Mouse (Mus musculus) midbrain, embryonic 12.5 days (tissue): ENCODE measurements around the gene Klhdc1. TPM values are rescaled to one million over a fixed set of nuclear protein-coding genes. Genes with fewer than 3 reads are reported as not detected.

Experiments used
- ATAC-seq: fragments of 200-750 bp; cut with Nextera tagmentation; 2 replicates; pipeline ENCODE4 v1.8.0; 2017; ENCODE audit warnings: low read depth, moderate TSS enrichment, moderate library complexity; ENCODE audit not compliant: low FRiP score
- H3K27ac ChIP-seq: fragments of 300-500 bp; sonication (generic); replicated peaks from 2 replicates; pipeline ENCODE4 v1.5.1; 2016; ENCODE audit warnings: mild to moderate bottlenecking
- H3K27me3 ChIP-seq: fragments of 300-500 bp; sonication (generic); 2 replicates; pipeline ENCODE4 v1.6.1; 2016; ENCODE audit warnings: mild to moderate bottlenecking
- H3K36me3 ChIP-seq: fragments of 300-500 bp; sonication (generic); 2 replicates; pipeline ENCODE4 v1.6.1; 2016
- H3K4me1 ChIP-seq: fragments of 300-500 bp; sonication (generic); 2 replicates; pipeline ENCODE4 v1.6.1; 2016
- H3K4me2 ChIP-seq: fragments of 300-500 bp; sonication (generic); replicated peaks from 2 replicates; pipeline ENCODE4 v1.6.1; 2016; ENCODE audit warnings: mild to moderate bottlenecking, moderate library complexity
- H3K4me3 ChIP-seq: fragments of 300-500 bp; sonication (generic); 2 replicates; pipeline ENCODE4 v1.5.1; 2016; ENCODE audit warnings: mild to moderate bottlenecking
- H3K9ac ChIP-seq: fragments of 300-500 bp; sonication (generic); replicated peaks from 2 replicates; pipeline ENCODE4 v1.6.1; 2016; ENCODE audit warnings: mild to moderate bottlenecking, moderate library complexity
- H3K9me3 ChIP-seq: fragments of 300-500 bp; sonication (generic); 2 replicates; pipeline ENCODE4 v1.6.1; 2016; ENCODE audit warnings: mild to moderate bottlenecking
- WGBS: fragments of 180-500 bp; shearing (Covaris S2); methylation state at CpG from one replicate; pipeline ENCODE4 v1.1.7; 2016; 5-methylcytosine and 5-hydroxymethylcytosine counted together
- polyA plus RNA-seq: library from polyadenylated mRNA; unstranded; fragments of >200 nt; fragmentation: Nextera tagmentation; extraction: Ambion mirVana; gene quantifications from 2 replicates; pipeline ENCODE4 v1.2.1, GENCODE M21; 2016

Klhdc1 gene
- 3.7 and 4.4 TPM in 2 replicates for polyA plus RNA-seq

DNA sequence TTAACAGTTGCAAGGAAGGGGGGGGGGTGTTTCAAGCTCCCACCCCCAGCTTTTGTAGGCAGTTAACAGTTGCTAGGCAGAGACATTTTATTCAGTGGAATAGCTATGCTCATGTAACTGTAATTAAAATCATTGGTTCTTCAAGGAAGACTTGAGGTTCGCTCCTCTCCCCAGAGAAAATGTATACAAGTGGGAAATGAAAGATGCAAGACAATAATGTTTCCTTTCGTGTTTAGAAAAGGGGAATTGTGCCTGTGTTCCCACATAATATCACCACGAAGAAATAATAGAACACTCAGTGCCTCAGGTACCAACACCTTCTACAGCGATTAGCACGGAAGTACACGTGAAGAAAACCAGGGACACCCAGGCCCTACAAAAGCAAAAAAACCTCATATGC lies at the start of gene Klhdc1:
Gene Klhdc1, plus strand, starts transcription at position 301 of the 400 bp plus-strand sequence.
- 74% methylated on average over 6 of the region's 6 CpGs for WGBS
- H3K4me2 ChIP-seq = peak within 1 kb of the TSS; percentile 62
- H3K36me3 ChIP-seq = no peaks in the 10 kb centered on the region
- H3K9ac ChIP-seq = peak within 1 kb of the TSS; percentile 85
- H3K4me1 ChIP-seq = no peaks in the 10 kb centered on the region
- H3K27me3 ChIP-seq = no peaks in the 10 kb centered on the region
- H3K4me3 ChIP-seq = peak within 1 kb of the TSS; percentile 73
- no peak for ATAC-seq
- peak within 1 kb of the TSS; percentile 78 for H3K27ac ChIP-seq
- no peaks in the 10 kb centered on the region for H3K9me3 ChIP-seq

DNA sequence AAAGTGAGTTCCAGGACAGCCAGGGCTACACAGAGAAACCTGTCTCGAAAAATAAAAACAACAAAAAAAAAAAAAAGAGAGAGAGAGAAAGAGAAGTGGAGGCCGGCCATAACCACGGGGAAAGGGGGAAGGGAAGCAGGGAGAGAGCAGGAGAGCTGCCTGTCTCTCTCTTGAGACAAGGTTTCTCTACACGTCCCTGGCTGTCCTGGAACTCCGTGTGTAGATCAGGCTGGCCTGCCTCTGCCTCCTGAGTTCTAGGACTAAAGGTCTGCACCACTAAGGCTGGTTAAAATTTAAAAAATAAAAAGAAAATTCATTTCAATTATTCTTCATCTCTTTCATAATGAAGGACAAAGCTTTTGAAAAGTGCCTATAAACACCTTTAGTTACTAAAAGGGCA lies 49.6 kb upstream of the Klhdc1 start:
- 95% methylated on average over 5 of the region's 5 CpGs for WGBS
- Histone ChIP-seq H3K27me3 (no peaks in the 10 kb centered on the region), H3K4me2 (no peak overlapping the region), H3K36me3 (peaks cover 35% of the 10 kb centered on the region), H3K9me3 (no peaks in the 10 kb centered on the region), H3K4me3 (no peak overlapping the region), H3K27ac (no peak overlapping the region), H3K9ac (no peak overlapping the region), H3K4me1 (peaks cover 20% of the 10 kb centered on the region)
- ATAC-seq = no peak

DNA sequence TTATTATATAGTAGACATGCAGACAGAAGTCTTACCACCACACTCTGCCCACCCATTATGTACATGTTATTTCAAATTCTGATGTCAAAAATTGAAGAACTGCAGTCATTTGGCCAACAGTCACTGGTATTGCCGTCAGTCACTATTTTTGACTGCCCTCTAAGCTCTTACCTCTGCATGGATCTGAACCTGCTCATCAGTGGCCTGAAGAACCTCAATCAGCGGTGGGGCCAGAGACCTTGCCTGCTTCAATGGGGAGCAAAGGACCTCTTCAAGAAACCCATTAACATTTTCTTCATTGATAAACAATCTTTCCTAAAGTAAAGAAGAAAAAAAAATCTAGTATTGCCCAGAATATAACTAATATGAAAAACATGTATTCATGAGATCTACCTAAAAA lies 48.3 kb upstream of the Klhdc1 start:
- Histone ChIP-seq H3K4me1 (peaks cover 12% of the 10 kb centered on the region), H3K27ac (no peak overlapping the region), H3K9ac (no peak overlapping the region), H3K36me3 (peaks cover 35% of the 10 kb centered on the region), H3K9me3 (no peaks in the 10 kb centered on the region), H3K4me2 (no peak overlapping the region), H3K4me3 (no peak overlapping the region), H3K27me3 (no peaks in the 10 kb centered on the region)
- WGBS = 95% methylated on average over 2 of the region's 2 CpGs
- ATAC-seq = no peak

DNA sequence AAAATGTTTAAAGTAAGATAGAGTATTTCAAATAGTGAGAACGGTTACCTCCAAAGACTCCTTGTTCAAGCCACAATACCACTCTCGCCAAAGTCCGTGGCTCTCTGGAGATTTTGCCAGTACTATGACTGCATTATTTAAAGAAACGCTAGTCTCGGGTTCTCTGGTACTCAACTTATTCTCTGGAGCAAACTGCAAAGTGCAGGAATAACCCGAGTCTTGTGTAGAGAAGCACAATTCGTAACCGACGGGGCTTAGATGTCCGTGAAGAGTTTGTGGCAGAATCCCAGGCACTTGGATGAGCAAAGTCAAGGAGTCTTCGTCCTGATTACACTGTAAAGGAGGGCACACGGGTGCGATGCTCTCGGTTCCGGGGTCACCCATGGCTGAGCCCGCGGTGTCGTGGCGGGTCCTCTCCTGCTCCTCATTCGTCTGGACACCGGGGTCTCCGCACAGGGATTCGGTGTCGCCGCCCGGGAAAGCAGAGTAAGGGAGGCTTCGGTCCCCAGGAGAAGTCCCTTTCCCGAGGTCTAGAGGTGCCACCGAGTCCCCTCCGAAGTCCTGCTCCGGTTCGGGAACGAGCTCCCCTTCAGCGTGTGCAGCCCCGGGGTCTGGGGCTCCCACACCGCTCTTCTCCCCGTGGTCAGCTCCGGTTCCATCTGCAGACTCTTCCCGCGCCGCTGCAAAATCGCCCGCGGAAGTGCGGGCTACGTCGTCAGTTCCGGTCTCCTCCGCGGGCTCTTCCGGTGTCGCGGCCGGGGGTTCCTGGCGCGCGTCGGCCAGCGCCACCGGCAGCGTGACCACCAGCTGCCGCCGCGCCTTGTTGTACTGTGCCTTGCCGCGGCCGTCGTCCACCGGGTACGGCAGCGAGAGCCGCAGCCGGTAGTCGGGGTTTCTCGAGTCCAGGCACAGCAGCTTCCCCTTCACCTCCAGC lies 44.3 kb upstream of the Klhdc1 start, which contains the start of gene Gm49383:
Gene Gm49383, minus strand, starts transcription at position 661 of the 934 bp plus-strand sequence.
- Histone ChIP-seq H3K4me1 (peaks cover 26% of the 10 kb centered on the region), H3K27me3 (no peaks in the 10 kb centered on the region), H3K9ac (peak within 1 kb of the TSS; percentile 84), H3K4me3 (peak within 1 kb of the TSS; percentile 95), H3K9me3 (no peaks in the 10 kb centered on the region), H3K27ac (peak within 1 kb of the TSS; percentile 93), H3K4me2 (peak within 1 kb of the TSS; percentile 97), H3K36me3 (peaks cover 19% of the 10 kb centered on the region)
- peak; percentile 86 for ATAC-seq
- under 1% methylated on average over 72 of the region's 75 CpGs for WGBS

DNA sequence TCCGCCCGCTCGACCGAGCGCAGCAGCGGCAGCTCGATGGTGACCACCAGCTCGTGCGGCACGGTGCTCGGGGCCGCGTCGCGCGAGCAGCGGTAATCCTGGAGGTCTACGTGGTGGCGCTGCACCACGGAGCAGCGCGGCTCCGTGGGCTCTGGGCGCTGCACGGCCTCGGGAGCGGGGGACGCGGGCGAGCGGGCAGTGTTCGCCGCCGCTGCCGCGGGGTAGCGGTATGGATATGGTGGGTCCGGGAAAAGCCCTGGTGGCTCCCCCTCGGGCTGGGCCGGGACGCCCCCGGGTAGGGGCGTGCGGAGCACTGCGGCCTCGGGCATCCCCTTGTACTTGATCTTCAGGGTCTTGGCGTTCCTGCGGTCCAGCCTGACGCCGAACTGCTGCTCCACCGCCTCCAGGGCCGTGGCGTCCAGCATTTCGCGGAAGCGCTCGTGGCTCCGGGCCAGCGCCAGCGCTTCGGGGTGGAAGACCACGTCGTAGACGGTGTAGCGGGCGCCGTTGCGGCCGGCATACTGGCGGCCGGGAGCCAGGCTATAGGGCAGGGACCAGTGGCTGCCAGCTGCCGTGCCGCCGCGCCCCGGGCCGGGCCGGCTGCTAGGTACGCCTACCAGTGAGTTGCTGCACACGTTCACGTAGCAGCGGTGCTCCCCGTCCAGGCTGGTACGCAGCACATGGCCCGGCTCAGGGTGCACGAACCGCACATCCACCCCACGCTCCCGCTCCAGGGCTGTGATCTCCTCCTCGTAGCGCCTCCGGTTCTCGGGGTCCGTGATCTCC lies 43.4 kb upstream of the Klhdc1 start:
- no peaks in the 10 kb centered on the region for H3K27me3 ChIP-seq
- H3K27ac ChIP-seq = peak overlapping the region; percentile 93
- H3K4me2 ChIP-seq = peak overlapping the region; percentile 97
- peak overlapping the region; percentile 95 for H3K4me3 ChIP-seq
- ATAC-seq = peak; percentile 79
- peak overlapping the region; percentile 84 for H3K9ac ChIP-seq
- H3K4me1 ChIP-seq = peaks cover 26% of the 10 kb centered on the region
- H3K9me3 ChIP-seq = no peaks in the 10 kb centered on the region
- WGBS = under 1% methylated on average over 81 of the region's 94 CpGs
- peaks cover 14% of the 10 kb centered on the region for H3K36me3 ChIP-seq

DNA sequence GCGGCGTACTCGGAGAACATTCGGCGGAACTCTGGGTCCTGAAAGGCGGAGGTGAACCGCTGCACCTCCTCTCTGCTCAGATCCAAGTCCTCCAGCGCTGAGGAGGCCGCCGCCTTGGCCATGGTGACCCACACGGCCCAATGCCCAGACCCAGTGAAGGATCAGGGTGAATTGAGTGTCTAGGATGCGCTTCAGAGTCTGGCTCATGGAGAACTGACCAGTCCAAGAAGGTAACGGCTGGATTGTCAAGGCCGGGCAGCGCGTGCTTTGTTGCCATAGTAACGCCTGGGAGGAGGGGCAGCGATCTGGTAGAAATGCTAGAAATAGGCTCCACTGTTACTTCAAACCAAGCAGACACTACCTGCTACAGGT lies 42.8 kb upstream of the Klhdc1 start, which contains the start of gene Dnaaf2:
Gene Dnaaf2, minus strand, starts transcription at position 266 of the 372 bp plus-strand sequence.
- under 1% methylated on average over 18 of the region's 18 CpGs for WGBS
- Histone ChIP-seq H3K27ac (peak within 1 kb of the TSS; percentile 93), H3K4me3 (peak within 1 kb of the TSS; percentile 95)

DNA sequence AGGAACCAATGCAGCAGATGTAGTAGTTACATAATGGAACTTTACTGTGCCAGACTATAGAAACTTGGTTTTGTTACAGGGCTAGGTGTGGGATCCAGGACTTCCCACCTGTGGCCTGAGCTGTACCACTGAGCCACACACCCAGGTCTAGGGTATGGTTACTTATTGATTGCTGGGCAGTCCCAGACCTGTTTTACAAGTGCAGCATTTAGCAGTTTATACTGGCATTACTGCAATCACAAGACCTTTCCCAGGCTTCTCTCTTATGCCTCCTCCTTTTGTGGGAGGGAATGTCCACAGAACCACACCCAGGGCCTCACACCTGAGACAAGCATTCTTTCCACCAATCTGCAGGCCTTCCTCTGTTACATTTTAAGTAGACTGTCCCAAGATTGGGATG lies 42.0 kb upstream of the Klhdc1 start:
- Histone ChIP-seq H3K27me3 (no peaks in the 10 kb centered on the region), H3K4me3 (no peak overlapping the region), H3K36me3 (peaks cover 22% of the 10 kb centered on the region), H3K9ac (no peak overlapping the region), H3K9me3 (no peaks in the 10 kb centered on the region), H3K27ac (no peak overlapping the region), H3K4me1 (peaks cover 26% of the 10 kb centered on the region), H3K4me2 (peak overlapping the region; percentile 97; the same call in 1 of the 2 replicates)
- no peak for ATAC-seq

More for the DNA sequence above, 42.8 kb upstream of the Klhdc1 start, which contains the start of gene Dnaaf2:
- ATAC-seq = peak; percentile 38
- H3K9me3 ChIP-seq = no peaks in the 10 kb centered on the region
- no peaks in the 10 kb centered on the region for H3K27me3 ChIP-seq
- peak within 1 kb of the TSS; percentile 84 for H3K9ac ChIP-seq
- H3K4me1 ChIP-seq = peaks cover 26% of the 10 kb centered on the region
- H3K36me3 ChIP-seq = peaks cover 18% of the 10 kb centered on the region
- H3K4me2 ChIP-seq = peak within 1 kb of the TSS; percentile 97

DNA sequence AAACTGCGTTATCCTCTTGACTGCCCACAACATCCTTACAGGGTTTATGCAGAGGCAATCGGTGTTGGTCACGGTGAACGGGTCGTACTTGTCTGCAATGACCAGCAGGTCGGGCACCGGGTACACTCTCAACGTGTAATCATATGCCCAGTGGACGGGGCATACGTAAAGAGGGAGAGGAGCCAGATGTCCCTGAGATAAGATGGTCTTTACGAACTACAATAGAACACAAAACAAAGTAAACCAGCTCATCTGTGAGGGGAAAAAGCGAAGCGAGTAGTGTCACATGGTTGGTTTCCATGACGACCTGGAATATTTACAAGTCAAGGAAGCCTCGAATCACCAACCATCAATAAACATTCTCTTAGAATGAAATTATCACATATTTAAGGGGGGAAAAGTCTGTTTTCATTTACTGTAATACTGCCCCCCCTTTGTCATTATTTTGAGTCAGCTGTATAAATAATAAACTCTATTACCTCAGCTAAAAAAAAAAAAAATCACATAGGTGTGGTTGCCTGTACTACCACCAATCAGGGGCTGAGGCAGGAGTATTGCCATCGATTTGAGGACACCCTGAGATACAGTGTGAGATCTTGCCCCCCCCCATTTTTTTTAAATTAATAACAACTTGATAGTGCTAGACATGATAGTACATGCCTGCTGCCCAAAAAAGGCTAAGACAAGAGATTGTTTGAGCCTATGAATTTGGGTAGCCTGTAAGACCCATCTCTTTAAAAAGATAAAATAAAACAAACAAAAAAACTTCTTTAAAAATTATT lies 36.7 kb upstream of the Klhdc1 start, which contains the start of gene Gm49384:
Gene Gm49384, minus strand, starts transcription at position 216 of the 782 bp plus-strand sequence.
- WGBS = 71% methylated on average over 16 of the region's 16 CpGs
- Histone ChIP-seq H3K4me1 (peaks cover under 1% of the 10 kb centered on the region), H3K4me2 (no peak within 1 kb of the TSS), H3K27me3 (no peaks in the 10 kb centered on the region), H3K36me3 (peaks cover 29% of the 10 kb centered on the region), H3K9me3 (no peaks in the 10 kb centered on the region), H3K27ac (no peak within 1 kb of the TSS), H3K9ac (no peak within 1 kb of the TSS), H3K4me3 (no peak within 1 kb of the TSS)
- ATAC-seq = 0 out of 2 replicates have a peak, but pooled peaks have one; percentile 27

DNA sequence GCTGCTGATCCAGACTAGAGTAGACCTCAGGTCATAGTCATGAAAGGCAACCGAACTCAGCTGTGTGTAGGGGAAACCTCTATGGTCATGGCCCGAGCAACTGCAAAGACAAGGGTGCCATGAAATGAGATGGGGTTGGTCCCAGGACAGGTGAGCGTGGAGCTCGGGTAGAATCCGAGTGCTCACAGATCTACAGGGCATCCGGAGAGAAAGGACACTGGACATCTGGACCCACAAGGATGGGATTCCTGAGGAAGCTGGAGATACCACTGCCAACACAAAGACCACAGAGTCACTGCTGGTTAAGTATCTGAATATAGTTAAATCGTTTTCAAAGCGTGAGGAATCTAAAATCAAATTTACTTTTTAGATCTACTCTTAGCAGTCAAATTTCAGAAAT lies 33.6 kb upstream of the Klhdc1 start:
- H3K27ac ChIP-seq = no peak overlapping the region
- H3K9ac ChIP-seq = no peak overlapping the region
- H3K4me2 ChIP-seq = no peak overlapping the region
- whole genome bisulfite sequencing = 92% methylated on average over 8 of the region's 8 CpGs
- no peak for ATAC-seq
- no peaks in the 10 kb centered on the region for H3K27me3 ChIP-seq
- H3K36me3 ChIP-seq = peaks cover 24% of the 10 kb centered on the region
- H3K4me3 ChIP-seq = no peak overlapping the region
- H3K4me1 ChIP-seq = no peaks in the 10 kb centered on the region
- no peaks in the 10 kb centered on the region for H3K9me3 ChIP-seq

DNA sequence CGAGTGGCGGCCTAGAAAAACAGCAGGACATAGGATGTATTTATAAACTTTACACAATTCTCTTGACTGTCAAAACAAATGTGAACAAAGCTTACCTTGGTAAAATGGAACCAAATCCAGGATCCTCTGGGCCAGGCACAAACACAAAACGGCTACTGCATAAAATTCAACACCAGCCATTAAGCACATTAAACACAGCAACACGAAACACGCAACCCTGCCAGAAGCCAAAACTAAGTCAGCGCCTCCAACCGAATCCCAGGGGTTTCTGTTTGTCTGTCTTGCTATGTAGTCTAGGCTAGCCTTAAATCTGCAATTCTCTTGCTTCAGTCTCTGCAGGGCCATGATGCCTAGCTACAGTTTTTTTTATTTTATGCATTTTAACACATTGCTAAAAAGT lies 33.0 kb upstream of the Klhdc1 start:
- no peak for ATAC-seq
- Histone ChIP-seq H3K27me3 (no peaks in the 10 kb centered on the region), H3K4me1 (no peaks in the 10 kb centered on the region), H3K4me2 (no peak overlapping the region), H3K9me3 (no peaks in the 10 kb centered on the region), H3K9ac (no peak overlapping the region), H3K36me3 (peaks cover 25% of the 10 kb centered on the region), H3K27ac (no peak overlapping the region), H3K4me3 (no peak overlapping the region)
- 94% methylated on average over 7 of the region's 7 CpGs for WGBS

DNA sequence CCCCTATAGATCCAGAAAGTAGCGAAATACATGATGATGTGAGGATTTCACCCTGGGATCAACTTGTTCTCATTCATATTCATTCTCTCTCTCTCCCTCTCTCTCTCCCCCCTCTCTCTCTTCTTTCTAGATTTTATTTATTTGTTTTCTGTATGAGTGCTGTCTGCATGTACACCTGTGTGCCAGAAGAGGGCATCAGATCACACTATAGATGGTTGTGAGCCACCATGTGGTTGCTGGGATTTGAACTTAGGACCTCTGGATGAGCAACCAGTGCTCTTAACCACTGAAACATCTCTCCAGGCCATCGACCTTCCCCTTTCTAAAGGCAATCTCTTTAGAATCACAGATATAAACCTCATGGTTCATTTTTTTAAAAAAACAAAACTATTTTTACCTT lies 32.5 kb upstream of the Klhdc1 start:
- no peak overlapping the region for H3K4me3 ChIP-seq
- no peaks in the 10 kb centered on the region for H3K9me3 ChIP-seq
- H3K27ac ChIP-seq = no peak overlapping the region
- no peak overlapping the region for H3K9ac ChIP-seq
- H3K4me1 ChIP-seq = no peaks in the 10 kb centered on the region
- H3K36me3 ChIP-seq = peaks cover 25% of the 10 kb centered on the region
- 88% methylated on average over 2 of the region's 2 CpGs for WGBS
- no peak for ATAC-seq
- no peaks in the 10 kb centered on the region for H3K27me3 ChIP-seq
- no peak overlapping the region for H3K4me2 ChIP-seq
